Mouse (Mus musculus): Measurements from ENCODE around the gene Emilin3. TPM values are rescaled to one million over a fixed set of nuclear protein-coding genes. Genes with fewer than 3 reads are reported as not detected.

The Emilin3 gene
- polyA plus RNA-seq, 1 experiment from 2014 or later: 11.5 TPM

DNA sequence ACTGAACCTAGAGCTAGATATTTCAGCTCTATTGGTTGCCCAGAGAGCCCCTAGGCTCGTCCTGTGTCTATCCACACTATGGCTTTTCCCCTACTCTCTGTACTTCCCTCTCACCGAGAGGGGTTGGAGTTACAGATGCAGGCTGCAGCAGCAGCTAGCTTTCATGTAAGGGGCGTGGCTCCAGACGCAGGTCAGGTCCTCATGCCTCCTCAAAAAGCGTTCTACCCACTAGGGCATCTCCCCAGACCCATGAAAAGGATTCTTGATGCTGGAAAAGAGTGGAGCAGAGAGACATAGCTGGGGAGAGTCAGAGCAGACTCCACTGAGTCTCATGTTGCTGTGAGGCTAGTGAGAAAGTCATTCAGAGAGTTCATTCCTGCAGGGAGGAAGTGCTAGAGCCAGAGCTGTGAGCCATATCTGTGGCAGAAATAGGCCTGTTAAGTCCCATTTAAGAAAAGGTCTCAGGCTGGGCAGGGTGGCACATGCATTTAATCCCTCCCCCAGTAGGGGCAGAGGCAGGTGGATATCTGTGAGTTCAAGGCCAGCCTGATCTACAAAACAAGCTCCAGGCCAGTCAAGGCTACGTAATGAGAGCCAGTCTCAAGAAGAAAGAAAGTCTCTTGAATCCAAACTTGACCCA, 30.5 kb downstream of the Emilin3 start:
- no peak for ATAC-seq (ENCODE audit: low FRiP score, low TSS enrichment)
- no peak overlapping the region for H3K27ac ChIP-seq (ENCODE audit: low read length)
- no peak overlapping the region for H3K9ac ChIP-seq (replicated peaks; ENCODE audit: low read length)
- H3K36me3 ChIP-seq (ENCODE audit: insufficient read depth, low read length): no peaks in the 10 kb centered on the region
- no peaks in the 10 kb centered on the region for H3K4me1 ChIP-seq (ENCODE audit: insufficient read depth, low read length)
- H3K4me3 ChIP-seq (ENCODE audit: low read length): no peak overlapping the region
- 56% methylated on average over 6 of the region's 6 CpGs for WGBS
- no peaks in the 10 kb centered on the region for H3K27me3 ChIP-seq (ENCODE audit: insufficient read depth, low read length)
- H3K4me2 ChIP-seq (replicated peaks; ENCODE audit: low read depth, low read length): no peak overlapping the region
- H3K9me3 ChIP-seq (ENCODE audit: low read length): no peaks in the 10 kb centered on the region

DNA sequence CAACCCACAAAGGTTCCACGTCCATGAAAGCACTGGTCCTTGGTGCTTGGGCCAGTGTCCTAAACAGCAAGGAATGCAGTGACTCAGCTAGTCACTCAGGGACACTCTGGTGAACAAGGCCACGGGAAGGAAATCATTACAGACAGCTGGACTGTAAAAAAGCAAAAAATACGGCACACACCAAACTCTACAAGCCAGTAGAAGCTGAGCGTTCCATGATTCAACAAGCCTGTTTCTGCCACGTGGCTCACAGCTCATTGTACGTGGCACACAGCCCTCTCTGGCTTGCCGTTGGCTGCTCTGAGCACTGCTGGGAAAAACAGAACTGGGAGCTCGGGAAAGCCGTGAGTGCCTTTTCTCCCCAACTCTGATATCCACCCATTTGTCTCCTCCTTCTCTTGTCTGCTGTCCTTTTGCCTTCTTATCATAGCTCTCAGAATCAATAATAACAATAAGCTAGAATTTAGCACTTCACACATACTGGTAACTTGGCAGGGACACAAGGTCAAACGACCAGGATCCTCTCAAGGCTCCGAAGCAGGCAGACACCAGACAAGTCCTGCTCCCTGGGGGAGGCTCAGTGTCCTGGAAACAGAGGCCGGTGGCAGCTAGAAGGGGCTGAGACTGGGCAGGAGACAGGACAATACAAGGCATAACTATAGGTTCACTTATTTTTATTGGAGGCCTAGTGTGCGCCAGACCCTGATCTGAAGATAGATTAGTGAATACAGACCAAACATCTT, 31.5 kb downstream of the Emilin3 start, which contains the start of gene Lpin3:
Gene Lpin3 (plus strand): TSS at position 218 of the 743 bp plus-strand sequence.
- Histone ChIP-seq H3K4me2 (replicated peaks; ENCODE audit: low read depth, low read length) (no peak within 1 kb of the TSS), H3K36me3 (ENCODE audit: insufficient read depth, low read length) (no peaks in the 10 kb centered on the region), H3K27ac (ENCODE audit: low read length) (no peak within 1 kb of the TSS), H3K9ac (replicated peaks; ENCODE audit: low read length) (no peak within 1 kb of the TSS), H3K4me3 (ENCODE audit: low read length) (no peak within 1 kb of the TSS), H3K4me1 (ENCODE audit: insufficient read depth, low read length) (no peaks in the 10 kb centered on the region), H3K27me3 (ENCODE audit: insufficient read depth, low read length) (no peaks in the 10 kb centered on the region), H3K9me3 (ENCODE audit: low read length) (no peaks in the 10 kb centered on the region; the same call in 1 of the 2 replicates)
- 54% methylated on average over 13 of the region's 13 CpGs for WGBS
- ATAC-seq (ENCODE audit: low FRiP score, low TSS enrichment): no peak; the same call in 1 of the 2 replicates

DNA sequence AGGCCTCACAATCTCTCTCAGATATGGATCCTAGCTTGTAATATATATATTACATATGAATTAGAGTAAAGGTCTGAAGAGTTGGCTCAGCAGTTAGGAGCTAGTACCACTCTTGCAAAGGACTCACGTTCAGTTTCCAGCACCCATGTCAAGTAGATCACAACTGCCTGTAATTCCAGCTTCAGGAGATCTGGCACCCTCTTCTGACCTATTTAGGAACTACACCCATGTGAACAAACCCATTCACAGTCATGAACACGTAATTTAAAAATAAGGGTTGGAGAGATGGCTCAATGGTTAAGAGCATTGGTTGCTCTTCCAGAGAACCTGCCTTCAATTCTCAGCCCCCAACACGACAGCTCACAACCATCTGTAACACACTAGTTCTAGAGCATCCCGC, 36.0 kb downstream of the Emilin3 start:
- Histone ChIP-seq H3K9ac (replicated peaks; ENCODE audit: low read length) (no peak overlapping the region), H3K27me3 (ENCODE audit: insufficient read depth, low read length) (no peaks in the 10 kb centered on the region), H3K9me3 (ENCODE audit: low read length) (no peaks in the 10 kb centered on the region; the same call in 1 of the 2 replicates), H3K27ac (ENCODE audit: low read length) (no peak overlapping the region), H3K36me3 (ENCODE audit: insufficient read depth, low read length) (no peaks in the 10 kb centered on the region), H3K4me1 (ENCODE audit: insufficient read depth, low read length) (peaks cover 12% of the 10 kb centered on the region), H3K4me3 (ENCODE audit: low read length) (no peak overlapping the region), H3K4me2 (replicated peaks; ENCODE audit: low read depth, low read length) (no peak overlapping the region)
- 89% methylated on average over 4 of the region's 4 CpGs for whole genome bisulfite sequencing
- ATAC-seq (ENCODE audit: low FRiP score, low TSS enrichment): no peak

DNA sequence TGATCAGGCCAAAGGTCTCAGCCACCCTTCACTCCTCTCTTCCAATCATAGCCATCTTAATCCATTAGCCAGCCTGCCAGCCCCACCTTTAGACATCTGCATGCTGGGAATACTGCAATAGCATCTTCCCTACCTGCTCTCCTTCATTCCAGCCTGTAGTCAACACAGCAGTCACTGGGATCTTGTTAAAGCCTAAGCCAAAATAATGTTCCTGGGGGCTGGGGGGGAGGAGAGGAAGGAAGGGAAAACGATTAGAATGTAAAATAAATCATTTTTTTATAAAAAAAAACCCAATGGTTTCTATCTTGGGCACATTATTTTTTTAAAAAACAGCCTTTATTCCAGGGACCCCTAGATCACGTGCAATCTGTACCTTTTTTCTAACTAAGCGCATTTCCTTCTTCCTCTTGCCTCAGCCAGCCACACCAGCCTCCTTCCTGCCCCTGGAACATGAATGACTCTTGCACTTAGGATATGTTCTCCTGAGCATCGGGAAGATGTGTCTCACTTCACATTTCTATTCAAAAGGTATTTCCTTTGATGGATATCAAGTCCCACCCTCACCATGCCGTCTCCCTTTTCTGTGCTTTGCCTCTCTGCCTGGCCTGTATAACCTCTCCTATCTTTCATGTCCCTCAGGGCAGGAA, 37.8 kb downstream of the Emilin3 start:
- ATAC-seq (ENCODE audit: low FRiP score, low TSS enrichment): no peak
- no peak overlapping the region for H3K9ac ChIP-seq (replicated peaks; ENCODE audit: low read length)
- peaks cover 16% of the 10 kb centered on the region for H3K4me1 ChIP-seq (ENCODE audit: insufficient read depth, low read length)
- H3K27me3 ChIP-seq (ENCODE audit: insufficient read depth, low read length): no peaks in the 10 kb centered on the region
- H3K4me2 ChIP-seq (replicated peaks; ENCODE audit: low read depth, low read length): no peak overlapping the region
- no peaks in the 10 kb centered on the region; the same call in 1 of the 2 replicates for H3K9me3 ChIP-seq (ENCODE audit: low read length)
- no peaks in the 10 kb centered on the region for H3K36me3 ChIP-seq (ENCODE audit: insufficient read depth, low read length)
- 69% methylated on average over 5 of the region's 5 CpGs for WGBS
- peak overlapping the region; percentile 34; the same call in 1 of the 2 replicates for H3K27ac ChIP-seq (ENCODE audit: low read length)
- H3K4me3 ChIP-seq (ENCODE audit: low read length): no peak overlapping the region

DNA sequence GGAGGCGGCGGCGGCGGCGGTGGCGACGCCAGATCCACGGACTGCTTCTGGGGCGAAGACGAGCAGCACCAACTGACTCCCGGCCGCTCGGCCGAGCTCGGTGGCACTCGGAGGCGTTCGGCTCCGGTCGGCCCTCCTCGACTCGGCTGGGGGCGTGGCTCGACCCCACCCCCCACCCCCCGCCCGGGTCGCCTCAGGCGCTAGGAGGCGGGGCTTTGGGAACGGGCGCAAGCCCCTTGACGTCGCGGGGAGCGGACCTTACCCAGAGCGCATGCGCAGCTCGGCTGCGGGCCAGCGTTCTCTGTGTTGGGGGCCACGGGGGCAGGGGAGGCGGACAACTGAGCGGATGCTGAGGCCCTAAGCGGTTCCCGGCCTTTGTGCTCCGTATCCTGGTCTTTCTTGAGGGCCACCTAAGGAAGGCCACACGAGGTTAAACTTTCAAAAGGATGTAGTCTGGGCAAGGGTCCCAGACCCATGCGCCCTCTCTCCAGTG, 39.2 kb downstream of the Emilin3 start, which contains the start of gene Zhx3:
Gene Zhx3 (minus strand): TSS at position 109 of the 493 bp plus-strand sequence.
- H3K27me3 ChIP-seq (ENCODE audit: insufficient read depth, low read length): no peaks in the 10 kb centered on the region

DNA sequence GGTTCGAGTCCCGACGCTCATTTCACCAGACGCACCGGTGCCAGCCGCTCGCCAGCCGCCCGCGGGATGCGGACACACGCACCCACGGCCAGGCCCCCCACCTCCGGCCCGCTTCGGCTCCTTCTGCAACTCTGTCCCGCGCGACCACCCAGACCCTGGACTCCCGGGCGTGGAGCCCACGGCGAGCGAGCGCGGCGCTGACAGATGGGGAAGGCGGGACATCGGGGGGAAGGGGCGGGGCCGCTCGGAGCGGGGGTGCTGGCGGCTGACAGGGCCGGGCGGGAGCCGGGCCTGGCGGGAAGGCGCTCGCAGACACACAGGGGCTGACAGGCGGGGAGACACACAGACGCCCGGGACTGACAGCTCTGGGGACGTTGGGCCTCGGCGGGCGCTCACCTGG, 39.7 kb downstream of the Emilin3 start:
- ATAC-seq (ENCODE audit: low FRiP score, low TSS enrichment): peak; percentile 90
- peak overlapping the region; percentile 95 for H3K4me3 ChIP-seq (ENCODE audit: low read length)
- peak overlapping the region; percentile 98 for H3K27ac ChIP-seq (ENCODE audit: low read length)
- no peaks in the 10 kb centered on the region for H3K27me3 ChIP-seq (ENCODE audit: insufficient read depth, low read length)
- no peaks in the 10 kb centered on the region; the same call in 1 of the 2 replicates for H3K9me3 ChIP-seq (ENCODE audit: low read length)
- no peaks in the 10 kb centered on the region for H3K36me3 ChIP-seq (ENCODE audit: insufficient read depth, low read length)
- peak overlapping the region; percentile 95 for H3K9ac ChIP-seq (replicated peaks; ENCODE audit: low read length)
- peak overlapping the region; percentile 85 for H3K4me2 ChIP-seq (replicated peaks; ENCODE audit: low read depth, low read length)
- WGBS: 0% methylated on average over 30 of the region's 47 CpGs
- peaks cover 16% of the 10 kb centered on the region for H3K4me1 ChIP-seq (ENCODE audit: insufficient read depth, low read length)

More for the DNA sequence above, 39.2 kb downstream of the Emilin3 start, which contains the start of gene Zhx3:
- H3K9me3 ChIP-seq (ENCODE audit: low read length): no peaks in the 10 kb centered on the region; the same call in 1 of the 2 replicates
- H3K4me2 ChIP-seq (replicated peaks; ENCODE audit: low read depth, low read length): peak within 1 kb of the TSS; percentile 85
- H3K9ac ChIP-seq (replicated peaks; ENCODE audit: low read length): peak within 1 kb of the TSS; percentile 95
- H3K4me3 ChIP-seq (ENCODE audit: low read length): peak within 1 kb of the TSS; percentile 95
- H3K27ac ChIP-seq (ENCODE audit: low read length): peak within 1 kb of the TSS; percentile 98
- no peaks in the 10 kb centered on the region for H3K36me3 ChIP-seq (ENCODE audit: insufficient read depth, low read length)
- H3K4me1 ChIP-seq (ENCODE audit: insufficient read depth, low read length): peaks cover 16% of the 10 kb centered on the region
- WGBS: under 1% methylated on average over 38 of the region's 48 CpGs
- peak; percentile 98 for ATAC-seq (ENCODE audit: low FRiP score, low TSS enrichment)

DNA sequence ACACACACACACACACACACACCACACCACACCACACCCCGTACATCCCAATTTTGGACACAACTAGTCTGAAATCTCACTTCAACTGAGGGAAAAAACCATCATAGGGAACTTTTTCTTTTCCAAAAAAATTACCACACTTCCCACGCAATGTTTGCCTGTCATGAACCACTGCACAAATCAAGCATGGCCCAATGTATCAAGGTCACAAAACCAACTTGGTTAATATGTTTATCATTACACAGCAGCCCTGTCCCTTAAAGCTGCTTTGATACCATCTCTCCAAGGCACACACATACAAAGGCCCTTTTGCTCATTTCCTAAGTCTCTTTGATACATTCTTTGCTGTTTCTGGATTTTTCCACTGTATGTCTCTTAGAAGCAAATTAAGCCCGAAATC, 40.8 kb downstream of the Emilin3 start:
- Histone ChIP-seq H3K27ac (ENCODE audit: low read length) (peak overlapping the region; percentile 43; the same call in 1 of the 2 replicates), H3K27me3 (ENCODE audit: insufficient read depth, low read length) (no peaks in the 10 kb centered on the region), H3K9ac (replicated peaks; ENCODE audit: low read length) (no peak overlapping the region), H3K4me1 (ENCODE audit: insufficient read depth, low read length) (peaks cover 16% of the 10 kb centered on the region), H3K4me3 (ENCODE audit: low read length) (peak overlapping the region; percentile 24), H3K4me2 (replicated peaks; ENCODE audit: low read depth, low read length) (peak overlapping the region; percentile 43), H3K36me3 (ENCODE audit: insufficient read depth, low read length) (no peaks in the 10 kb centered on the region), H3K9me3 (ENCODE audit: low read length) (no peaks in the 10 kb centered on the region; the same call in 1 of the 2 replicates)
- ATAC-seq (ENCODE audit: low FRiP score, low TSS enrichment): no peak
- WGBS: 75% methylated on average over 3 of the region's 3 CpGs

DNA sequence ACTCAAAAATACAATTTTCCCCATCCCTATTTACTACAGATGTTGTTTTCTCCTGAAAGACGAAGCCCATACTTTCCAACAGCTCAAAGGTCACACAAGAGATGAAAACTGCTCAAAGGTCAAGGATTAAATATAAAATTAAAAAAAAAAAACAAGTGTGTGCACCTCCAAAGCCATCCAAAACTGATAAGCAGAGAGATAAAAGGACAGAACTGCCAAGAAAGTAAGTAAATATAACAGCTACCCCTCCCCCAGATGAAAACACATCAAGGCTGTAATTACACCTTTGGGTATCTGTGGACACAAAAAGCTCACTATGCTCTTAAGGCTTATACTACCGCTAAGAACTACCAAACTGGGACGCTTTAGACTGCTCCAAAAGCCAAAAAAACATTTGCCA, 42.7 kb downstream of the Emilin3 start:
- Histone ChIP-seq H3K4me3 (ENCODE audit: low read length) (no peak overlapping the region), H3K4me2 (replicated peaks; ENCODE audit: low read depth, low read length) (no peak overlapping the region), H3K27ac (ENCODE audit: low read length) (no peak overlapping the region), H3K4me1 (ENCODE audit: insufficient read depth, low read length) (peaks cover 16% of the 10 kb centered on the region), H3K36me3 (ENCODE audit: insufficient read depth, low read length) (no peaks in the 10 kb centered on the region), H3K9me3 (ENCODE audit: low read length) (no peaks in the 10 kb centered on the region), H3K27me3 (ENCODE audit: insufficient read depth, low read length) (no peaks in the 10 kb centered on the region), H3K9ac (replicated peaks; ENCODE audit: low read length) (no peak overlapping the region)
- WGBS: 76% methylated on average over 3 of the region's 3 CpGs
- no peak for ATAC-seq (ENCODE audit: low FRiP score, low TSS enrichment)

DNA sequence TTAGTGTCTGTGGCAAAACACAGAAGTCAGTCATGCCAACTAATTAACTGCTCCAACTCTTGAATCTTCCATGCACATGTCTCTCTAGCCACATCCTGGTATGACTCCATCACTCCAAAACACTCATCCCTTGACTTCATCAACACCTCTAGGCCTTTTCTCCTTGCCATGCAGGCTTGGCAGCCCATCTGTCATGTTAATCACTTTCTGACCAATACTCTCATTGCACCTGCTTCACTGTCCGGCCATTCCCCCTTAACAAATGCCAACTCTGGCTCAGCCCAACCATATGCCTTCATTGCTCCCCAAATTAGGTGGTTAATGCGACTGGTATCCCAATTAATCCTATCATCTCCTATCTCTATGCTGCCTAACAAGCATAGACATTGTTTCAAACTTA, 46.9 kb downstream of the Emilin3 start:
- H3K4me3 ChIP-seq (ENCODE audit: low read length): no peak overlapping the region
- H3K9ac ChIP-seq (replicated peaks; ENCODE audit: low read length): no peak overlapping the region
- no peak overlapping the region for H3K4me2 ChIP-seq (replicated peaks; ENCODE audit: low read depth, low read length)
- H3K27ac ChIP-seq (ENCODE audit: low read length): no peak overlapping the region
- WGBS: 82% methylated on average over 2 of the region's 2 CpGs
- H3K36me3 ChIP-seq (ENCODE audit: insufficient read depth, low read length): no peaks in the 10 kb centered on the region
- ATAC-seq (ENCODE audit: low FRiP score, low TSS enrichment): no peak
- no peaks in the 10 kb centered on the region for H3K27me3 ChIP-seq (ENCODE audit: insufficient read depth, low read length)
- H3K4me1 ChIP-seq (ENCODE audit: insufficient read depth, low read length): no peaks in the 10 kb centered on the region
- H3K9me3 ChIP-seq (ENCODE audit: low read length): no peaks in the 10 kb centered on the region

Data from kidney, embryonic 16.5 days (tissue).